Comparison of ENCODE assay signal across 21 mouse cellular contexts in the genomic region with DNA sequence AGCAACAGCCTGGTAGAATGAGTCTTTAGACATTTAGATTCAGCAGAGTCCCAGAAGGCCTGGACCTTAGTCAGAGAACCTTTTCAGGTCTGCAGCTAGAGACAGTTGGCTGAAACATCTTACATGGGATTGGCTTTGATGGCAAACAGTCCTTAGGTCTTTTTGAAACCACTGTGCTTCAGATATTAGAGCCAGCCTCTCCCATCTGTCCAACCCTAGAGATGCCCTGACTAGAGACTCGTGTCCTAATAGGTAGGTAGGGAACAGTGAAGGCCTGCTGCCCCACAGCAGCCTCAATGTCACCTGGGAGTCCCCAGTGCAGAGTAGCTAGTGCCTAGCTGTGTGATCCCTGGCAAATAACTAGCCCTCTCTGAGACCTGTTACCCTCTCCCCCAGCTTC.
A peak's percentile ranks its signal among the peaks of the same experiment; 100 is the strongest.
DNase-seq lines count a peak whose midpoint lies in the region; ATAC-seq and TF ChIP-seq lines count a peak whose summit lies in the region.
"Had no signal": no experiment of that assay in that cellular context is flagged by ENCODE, and none has a peak within 500 bp of the region (broad histone marks: within the 10 kb centered on the region; RNA-seq: fewer than 3 reads in every experiment).

No protein-coding gene starts in this region.

- ATAC-seq in heart, embryonic 12.5 days (ENCODE audit: insufficient number of reproducible peaks, low FRiP score): no peak
- no peak for ATAC-seq in liver, embryonic 16.5 days (ENCODE audit: low read depth)
- ATAC-seq: activated CD4-positive, CD25-positive, alpha-beta regulatory T cell, adult 4 months; forebrain, embryonic 13.5 days; hindbrain, embryonic 16.5 days; intestine, embryonic 16.5 days; midbrain, embryonic 15.5 days had no signal

- H3K36me3 ChIP-seq in heart, embryonic 12.5 days: 0 out of 2 replicates have a peak, but pooled peaks cover 4% of the 10 kb centered on the region
- no peaks in the 10 kb centered on the region for H3K36me3 ChIP-seq in liver, embryonic 16.5 days (ENCODE audit: control insufficient read depth, insufficient read depth)
- H3K36me3 ChIP-seq: embryonic facial prominence, embryonic 12.5 days; kidney, embryonic 15.5 days; limb, embryonic 13.5 days; midbrain, embryonic 15.5 days; neural tube, embryonic 12.5 days had no signal

- H3K27ac ChIP-seq in heart, embryonic 12.5 days (ENCODE audit: poor library complexity, severe bottlenecking): peak overlapping the region; percentile 73
- peak overlapping the region; percentile 8; the same call in 1 of the 2 replicates for H3K27ac ChIP-seq in layer of hippocampus, adult 2 months
- peak overlapping the region; percentile 18; the same call in 1 of the 2 replicates for H3K27ac ChIP-seq in liver, embryonic 16.5 days (ENCODE audit: low read length)
- H3K27ac ChIP-seq: embryonic facial prominence, embryonic 12.5 days; forebrain, embryonic 13.5 days; kidney, embryonic 15.5 days; limb, embryonic 13.5 days; midbrain, embryonic 15.5 days; neural tube, embryonic 12.5 days had no signal

- no peak overlapping the region for H3K4me3 ChIP-seq in heart, embryonic 12.5 days
- no peak overlapping the region for H3K4me3 ChIP-seq in layer of hippocampus, adult 2 months
- no peak overlapping the region for H3K4me3 ChIP-seq in liver, embryonic 16.5 days (ENCODE audit: low read depth, low read length)
- H3K4me3 ChIP-seq: embryonic facial prominence, embryonic 12.5 days; forebrain, embryonic 13.5 days; kidney, embryonic 15.5 days; limb, embryonic 13.5 days; midbrain, embryonic 15.5 days; neural tube, embryonic 12.5 days had no signal

- peaks cover 59% of the 10 kb centered on the region for H3K4me1 ChIP-seq in heart, embryonic 12.5 days (replicated peaks)
- H3K4me1 ChIP-seq in liver, embryonic 16.5 days (ENCODE audit: control insufficient read depth, low read depth, low read length): peaks cover 38% of the 10 kb centered on the region
- H3K4me1 ChIP-seq: kidney, embryonic 15.5 days; neural tube, embryonic 12.5 days had no signal

- no peak for TF ChIP-seq CTCF in layer of hippocampus, adult 2 months (conservative IDR thresholded peaks at IDR 0.05)

- H3K4me2 ChIP-seq in heart, embryonic 12.5 days: no peak overlapping the region
- H3K4me2 ChIP-seq in liver, embryonic 16.5 days (ENCODE audit: low read depth, low read length): no peak overlapping the region
- H3K4me2 ChIP-seq: embryonic facial prominence, embryonic 12.5 days; forebrain, embryonic 13.5 days; kidney, embryonic 15.5 days; limb, embryonic 13.5 days; lung, embryonic 14.5 days; midbrain, embryonic 15.5 days; neural tube, embryonic 12.5 days had no signal

- H3K9me3 ChIP-seq in heart, embryonic 12.5 days (replicated peaks): 0 out of 2 replicates have a peak, but pooled peaks cover 4% of the 10 kb centered on the region
- H3K9me3 ChIP-seq in liver, embryonic 16.5 days (replicated peaks; ENCODE audit: control insufficient read depth, low read length): no peaks in the 10 kb centered on the region
- H3K9me3 ChIP-seq: embryonic facial prominence, embryonic 12.5 days; forebrain, embryonic 13.5 days; kidney, embryonic 15.5 days; limb, embryonic 13.5 days; midbrain, embryonic 15.5 days; neural tube, embryonic 12.5 days had no signal

- H3K9ac ChIP-seq in heart, embryonic 12.5 days: no peak overlapping the region
- H3K9ac ChIP-seq in liver, embryonic 16.5 days (ENCODE audit: low read depth, low read length): 0 out of 2 replicates have a peak overlapping the region, but pooled peaks have one; percentile 3
- H3K9ac ChIP-seq: embryonic facial prominence, embryonic 12.5 days; forebrain, embryonic 13.5 days; kidney, embryonic 15.5 days; limb, embryonic 13.5 days; lung, embryonic 14.5 days; midbrain, embryonic 15.5 days; neural tube, embryonic 12.5 days had no signal

- H3K27me3 ChIP-seq in heart, embryonic 12.5 days (replicated peaks): no peaks in the 10 kb centered on the region
- no peaks in the 10 kb centered on the region for H3K27me3 ChIP-seq in liver, embryonic 16.5 days (ENCODE audit: control insufficient read depth, insufficient read depth, low read depth, low read length)
- H3K27me3 ChIP-seq: embryonic facial prominence, embryonic 12.5 days; forebrain, embryonic 13.5 days; kidney, embryonic 15.5 days; limb, embryonic 13.5 days; midbrain, embryonic 15.5 days; neural tube, embryonic 12.5 days had no signal

- WGBS in heart, embryonic 12.5 days: 93% methylated on average over 1 of the region's 1 CpGs
- WGBS in liver, embryonic 16.5 days (ENCODE audit: insufficient replicate concordance): 50% methylated on average over 1 of the region's 1 CpGs

- peak; percentile 37 to 48 for DNase-seq in cerebellum, adult 18-20 months
- no peak for DNase-seq in cerebellum, postnatal 4 days (ENCODE audit: low spot score in 2 of 2)
- DNase-seq in heart, adult 18-20 months: no peak
- no peak for DNase-seq in layer of hippocampus, adult 2 months (ENCODE audit: low spot score in 2 of 2)
- DNase-seq in layer of hippocampus, adult 11-12 months (ENCODE audit: low spot score): no peak
- DNase-seq in spleen, postnatal 14 days (ENCODE audit: low spot score in 2 of 2): no peak
- DNase-seq: adrenal gland, adult 8-10 months; layer of hippocampus, adult 9-11 months; lung, embryonic 14.5 days; right cerebral cortex, postnatal 14 days had no signal

Comparison
In these comparisons a context has a peak if more than half of its experiments do, and no peak if none do; other contexts are left out.
1. DNase-seq: peak in cerebellum, adult 18-20 months (2 of 2); none in cerebellum, postnatal 4 days (0 of 2), heart, adult 18-20 months (0 of 2), layer of hippocampus, adult 2 months (0 of 2), layer of hippocampus, adult 11-12 months (single experiment) and spleen, postnatal 14 days (0 of 2).
2. H3K27ac ChIP-seq: peak in every context shown above with its lines; median percentile 73 in heart, embryonic 12.5 days; 18 in liver, embryonic 16.5 days; 8 in layer of hippocampus, adult 2 months.